Mouse (Mus musculus) retina, postnatal 7 days (tissue): Measurements from ENCODE around the gene Grip1.
A peak's percentile ranks its signal among the peaks of the same experiment; 100 is the strongest.

Experiments used
- DNase-seq: peaks from one replicate; pipeline ENCODE4 v3.0.0-alpha.2; 2012; ENCODE audit warnings: low read depth, low spot score

Grip1 gene

DNA sequence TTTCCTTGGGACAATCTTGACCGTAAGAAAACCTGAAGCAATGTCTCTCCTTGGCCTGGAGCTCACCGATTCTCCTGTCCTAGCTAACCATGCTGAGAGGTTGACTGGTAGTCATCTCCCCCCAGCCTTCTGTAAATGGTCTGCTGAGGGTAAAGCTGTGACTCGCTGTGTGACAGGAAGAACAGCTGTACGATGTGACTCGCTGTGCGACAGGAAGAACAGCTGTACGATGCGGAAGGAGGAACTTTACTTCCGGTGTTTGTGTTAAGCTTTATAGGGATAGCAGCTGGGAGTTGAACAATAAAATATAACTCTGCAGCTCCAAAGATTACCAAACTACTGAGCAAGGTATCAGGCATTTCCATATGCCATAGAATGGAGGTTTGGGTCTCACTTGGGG, 119.5 kb downstream of the Grip1 start:
- no peak for DNase-seq

DNA sequence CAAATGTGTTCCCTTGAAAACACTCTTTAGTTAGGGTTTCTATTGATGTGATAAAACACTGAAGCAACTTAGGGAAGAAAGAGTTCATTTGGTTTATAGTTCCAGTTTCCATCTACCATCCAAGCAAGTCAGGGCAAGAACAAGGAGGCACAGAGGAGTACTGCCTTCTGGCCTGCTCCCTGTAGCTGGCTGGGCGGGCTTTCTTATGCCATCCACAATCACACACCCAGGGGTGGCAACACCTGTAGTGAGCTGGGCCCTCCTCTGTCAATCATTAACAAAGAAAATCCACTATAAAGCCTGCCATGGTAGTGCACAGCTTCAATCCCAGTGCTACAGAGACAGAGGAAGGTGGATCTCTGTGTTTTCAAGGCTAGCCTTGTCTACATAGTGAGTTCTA, 122.2 kb downstream of the Grip1 start:
- DNase-seq: no peak

DNA sequence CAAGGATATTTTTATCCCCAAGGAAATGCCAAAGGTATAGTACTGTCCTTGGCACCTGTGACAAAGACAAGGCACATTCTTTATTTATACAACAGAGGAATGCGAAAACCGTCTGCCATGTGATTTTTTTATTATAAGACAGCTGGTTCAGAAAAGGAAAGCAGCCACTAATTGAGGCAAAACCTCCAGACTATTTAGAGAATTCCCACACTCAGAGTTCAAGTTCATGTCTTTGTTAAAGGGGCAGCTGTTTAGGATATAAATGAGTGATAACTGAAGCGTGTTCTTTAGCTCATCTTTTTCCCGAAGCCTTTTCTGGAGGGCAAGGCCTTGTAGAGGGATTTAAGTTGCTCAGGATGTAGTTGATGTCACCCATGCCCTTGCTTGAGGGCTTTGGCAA, 126.4 kb downstream of the Grip1 start:
- no peak for DNase-seq

DNA sequence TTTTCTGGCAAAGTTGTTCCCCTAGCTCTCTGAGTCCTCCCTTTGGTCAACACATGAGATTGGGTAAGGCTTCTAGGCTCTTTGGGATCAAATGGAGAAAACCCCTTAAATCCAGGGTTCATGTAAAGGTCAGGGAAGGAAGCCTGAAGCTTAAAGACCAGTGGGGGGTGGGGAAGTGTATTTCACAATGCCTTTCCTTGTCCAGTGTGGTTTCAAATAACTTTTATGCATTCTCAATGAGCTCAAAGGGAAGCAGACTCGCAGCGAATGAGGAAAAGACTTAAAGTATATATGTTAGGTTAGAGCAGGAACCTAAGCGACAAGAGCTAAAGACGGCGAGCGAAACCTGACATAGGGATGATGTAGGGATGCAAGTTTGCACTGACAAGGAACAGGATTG, 131.0 kb downstream of the Grip1 start:
- DNase-seq: no peak

DNA sequence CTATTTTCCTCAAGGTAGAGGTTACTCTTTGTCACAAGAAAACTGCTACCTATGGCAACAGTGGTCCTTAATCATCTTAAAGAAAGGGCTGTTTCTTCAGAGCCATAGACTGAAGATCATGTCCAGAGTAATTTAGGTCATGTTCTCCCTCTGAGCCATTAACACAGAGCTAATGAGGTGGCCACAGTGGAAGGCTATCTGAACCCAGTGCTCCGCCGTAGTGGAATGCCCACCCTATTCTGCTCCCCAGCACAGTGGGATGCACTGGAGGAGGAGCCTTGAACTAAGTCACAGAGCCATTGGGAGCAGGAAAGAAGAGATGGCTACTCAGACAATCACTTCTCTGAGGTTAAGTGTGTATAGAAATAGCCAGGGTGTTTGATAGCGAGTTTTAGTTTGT, 133.3 kb downstream of the Grip1 start:
- DNase-seq: no peak

DNA sequence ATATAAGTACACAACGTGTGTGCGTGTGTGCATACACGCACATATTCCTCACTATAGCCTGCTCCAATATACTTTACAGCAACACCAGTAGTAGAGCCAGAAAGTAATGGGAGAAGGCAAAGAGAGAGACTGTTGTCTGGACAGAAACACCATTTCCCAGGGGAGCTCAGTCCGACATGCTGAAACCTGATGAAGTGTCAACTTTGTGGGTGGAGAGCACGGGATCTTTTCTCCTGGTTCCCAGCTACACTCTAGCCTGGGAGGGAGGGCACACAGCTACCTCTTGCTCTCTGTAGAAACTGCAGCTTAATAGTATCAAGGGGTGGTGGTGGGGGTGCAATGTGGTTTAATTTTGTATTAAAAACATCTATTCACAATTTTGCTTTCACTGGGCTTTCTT, 143.2 kb downstream of the Grip1 start:
- no peak for DNase-seq

DNA sequence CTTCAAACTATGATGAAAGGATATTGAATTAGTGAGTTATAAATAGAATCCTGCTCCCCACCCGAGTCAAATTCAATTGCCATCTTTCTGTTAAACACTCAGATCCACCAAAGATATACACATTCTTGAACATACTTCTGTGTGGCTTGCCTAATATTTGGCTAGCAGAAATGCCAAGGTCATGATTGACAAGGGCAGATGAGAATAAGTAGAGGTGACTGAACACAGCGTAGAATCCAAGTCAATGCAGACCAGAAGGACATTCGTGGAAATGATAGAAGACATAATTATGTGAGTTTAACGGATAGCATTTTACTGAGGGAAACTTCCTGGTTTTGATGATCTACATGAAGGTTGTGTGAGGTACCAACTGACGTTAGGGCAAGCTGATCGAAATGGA, 153.9 kb downstream of the Grip1 start:
- no peak for DNase-seq

DNA sequence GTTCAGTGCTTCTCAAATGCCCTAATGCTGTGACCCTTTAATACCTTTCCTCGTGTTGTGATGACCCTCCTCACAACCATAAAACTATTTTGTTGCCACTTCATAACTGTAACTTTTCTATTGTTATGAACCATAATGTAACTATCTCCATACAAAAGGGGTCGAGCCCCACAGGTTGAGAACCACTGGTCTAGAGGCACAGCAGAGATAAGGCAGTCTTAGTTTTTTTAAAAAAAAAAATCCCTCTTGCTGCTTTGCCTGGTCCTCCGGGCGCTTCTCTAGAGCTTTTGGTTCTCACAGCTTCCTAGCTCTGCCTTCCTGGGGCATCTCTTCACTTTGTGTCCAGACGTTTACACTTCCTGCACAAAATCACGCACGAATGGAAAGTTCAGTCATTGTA, 155.4 kb downstream of the Grip1 start:
- DNase-seq: no peak

DNA sequence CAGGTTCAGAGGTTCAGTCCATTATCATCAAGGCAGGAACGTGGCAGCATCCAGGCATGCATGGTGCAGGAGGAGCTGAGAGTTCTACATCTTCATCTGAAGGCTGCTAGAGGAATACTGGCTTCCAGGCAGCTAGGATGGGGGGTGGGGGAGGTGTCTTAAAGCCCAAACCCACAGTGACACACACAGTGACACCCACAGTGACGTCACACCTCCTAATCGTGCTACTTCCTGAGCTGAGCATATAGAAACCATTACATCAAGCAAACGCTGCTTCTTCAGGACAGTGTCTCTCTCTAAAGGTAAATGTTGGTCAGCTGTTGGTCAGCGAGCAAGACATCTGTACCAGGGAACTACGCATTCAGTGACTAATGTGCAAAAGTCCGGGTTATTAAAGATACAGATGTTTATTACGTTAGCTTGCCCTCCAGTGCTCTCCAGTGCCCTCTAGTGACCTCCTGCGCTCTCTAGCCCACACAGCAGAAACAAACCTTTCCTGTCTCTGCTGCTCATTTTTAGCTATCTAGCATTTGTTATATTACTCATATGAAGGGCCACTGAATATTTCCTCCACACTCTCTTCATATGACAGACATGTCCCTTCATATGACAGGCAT, 156.8 kb downstream of the Grip1 start:
- peak; percentile 19 for DNase-seq

DNA sequence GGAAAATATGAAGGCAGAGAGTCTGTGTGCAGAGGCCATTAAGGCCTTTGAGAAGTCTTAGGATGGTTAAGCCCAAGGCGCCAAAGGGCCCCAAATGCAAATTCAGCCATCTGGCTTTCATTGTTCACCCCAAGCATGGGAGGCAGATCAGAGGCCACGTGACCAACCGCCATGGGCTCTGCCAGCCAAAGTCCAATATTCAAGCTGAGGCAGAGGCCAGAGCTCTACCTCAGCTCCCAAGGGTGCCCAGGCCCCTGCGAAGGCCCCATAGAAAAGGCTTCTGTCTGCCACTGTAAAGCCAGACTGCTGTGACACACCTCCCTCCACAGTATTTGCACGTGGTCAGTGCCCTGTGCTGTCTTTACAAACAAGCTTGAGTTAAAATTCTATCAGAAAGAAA, 158.4 kb downstream of the Grip1 start:
- DNase-seq: no peak

DNA sequence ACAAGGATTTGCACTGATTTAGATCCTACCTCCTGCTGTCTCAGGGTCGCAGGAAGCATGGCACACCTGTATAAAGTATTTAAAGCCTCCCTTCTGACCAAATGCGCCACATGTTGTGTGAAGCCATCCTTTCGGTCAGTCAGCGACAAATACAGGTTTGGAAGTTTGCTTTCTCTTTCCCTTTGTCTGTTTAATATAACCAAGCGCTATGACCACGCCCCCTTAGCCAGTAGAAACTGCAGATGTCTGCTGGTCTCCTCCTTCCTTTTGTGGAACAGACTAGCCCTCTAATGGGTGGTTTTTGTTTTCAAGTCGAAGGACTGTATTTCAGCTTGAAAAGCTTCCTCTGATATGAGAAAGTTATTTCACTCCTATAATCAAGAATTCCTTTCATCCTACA, 161.1 kb downstream of the Grip1 start:
- no peak for DNase-seq

DNA sequence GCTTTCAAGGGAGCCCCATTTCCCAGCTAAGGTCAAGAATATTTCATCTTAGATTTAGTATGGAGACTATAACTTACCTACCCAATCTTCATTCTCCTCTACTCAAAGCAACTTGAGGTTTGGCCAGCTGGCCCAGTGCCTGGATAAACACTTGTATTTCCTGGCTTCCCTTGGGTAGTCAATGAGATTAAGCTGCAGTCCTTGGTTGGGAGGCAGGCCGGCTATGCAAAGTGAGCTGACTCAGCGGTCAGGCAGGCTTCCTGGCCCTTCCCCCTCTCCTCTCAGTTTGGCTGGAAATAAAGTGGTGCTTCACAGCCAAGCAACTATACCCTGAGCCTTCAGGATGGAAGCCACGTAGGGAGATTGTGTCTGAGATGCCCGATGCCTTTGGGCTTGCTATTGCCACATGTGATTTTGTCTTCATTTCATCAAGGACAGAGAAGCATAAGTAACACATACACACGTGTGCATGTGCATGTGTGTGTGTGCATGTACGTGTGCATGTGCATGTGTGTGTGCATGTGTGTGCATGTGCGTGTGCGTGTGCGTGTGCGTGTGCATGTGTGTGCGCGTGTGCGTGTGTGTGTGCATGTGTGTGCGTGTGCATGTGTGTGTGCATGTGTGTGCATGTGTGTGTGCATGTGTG, 161.7 kb downstream of the Grip1 start:
- DNase-seq: no peak

DNA sequence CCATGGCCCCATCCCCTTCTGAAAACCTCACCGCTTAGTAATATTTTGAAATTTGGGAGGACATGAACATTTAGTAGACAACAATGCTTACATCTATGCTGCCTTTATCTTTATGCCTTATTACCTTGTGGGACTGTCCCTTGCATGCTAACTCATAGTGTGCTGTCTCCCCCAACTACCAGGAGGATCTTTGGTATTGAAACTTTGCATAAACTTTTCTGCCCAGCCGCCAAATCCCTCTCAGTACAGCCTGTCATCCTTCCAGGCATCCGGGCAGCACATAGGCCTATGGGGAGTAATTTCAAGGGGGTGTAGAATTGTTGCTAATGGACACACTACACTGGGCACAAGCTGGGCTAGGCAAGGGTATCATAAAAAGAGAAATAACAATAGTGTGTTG, 162.4 kb downstream of the Grip1 start:
- no peak for DNase-seq

DNA sequence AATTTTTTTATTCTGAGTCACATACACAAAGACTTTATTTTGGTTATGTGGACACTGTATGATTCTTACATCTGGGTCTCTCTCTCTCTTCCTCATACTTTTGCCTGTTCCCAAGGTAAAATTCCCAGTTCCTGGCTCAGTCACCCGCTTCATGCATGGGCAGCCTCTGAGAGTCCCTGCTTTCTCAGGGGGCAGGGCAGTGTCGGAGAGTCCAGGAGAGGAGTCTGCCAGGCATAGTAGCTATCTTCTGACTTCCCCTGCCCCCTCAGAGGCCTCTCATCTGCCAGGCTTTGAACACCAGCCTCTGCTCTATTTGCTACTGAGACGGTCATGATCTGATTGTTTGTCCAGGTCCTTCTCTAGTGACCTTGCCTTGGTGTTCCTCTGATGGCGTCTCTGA, 175.0 kb downstream of the Grip1 start:
- DNase-seq: no peak

DNA sequence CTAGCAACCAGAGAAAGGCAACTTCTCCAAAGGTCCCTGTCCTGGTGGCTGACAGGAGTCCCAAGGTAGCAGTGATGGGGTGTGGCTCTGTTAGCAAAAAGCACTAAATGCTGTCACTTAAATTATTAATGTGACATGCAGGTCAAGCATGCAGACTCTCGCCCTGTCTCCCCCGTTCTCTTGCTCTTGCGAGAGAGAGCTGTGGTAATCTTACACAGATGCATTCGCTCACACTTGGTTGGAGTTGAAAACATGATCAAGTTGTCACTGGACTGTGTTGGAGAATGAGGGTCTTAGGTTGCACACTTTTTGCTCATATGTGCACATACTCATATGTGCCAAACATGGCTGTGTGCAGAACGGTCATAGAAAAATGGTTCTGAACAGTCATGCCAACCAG, 176.8 kb downstream of the Grip1 start:
- DNase-seq: no peak

DNA sequence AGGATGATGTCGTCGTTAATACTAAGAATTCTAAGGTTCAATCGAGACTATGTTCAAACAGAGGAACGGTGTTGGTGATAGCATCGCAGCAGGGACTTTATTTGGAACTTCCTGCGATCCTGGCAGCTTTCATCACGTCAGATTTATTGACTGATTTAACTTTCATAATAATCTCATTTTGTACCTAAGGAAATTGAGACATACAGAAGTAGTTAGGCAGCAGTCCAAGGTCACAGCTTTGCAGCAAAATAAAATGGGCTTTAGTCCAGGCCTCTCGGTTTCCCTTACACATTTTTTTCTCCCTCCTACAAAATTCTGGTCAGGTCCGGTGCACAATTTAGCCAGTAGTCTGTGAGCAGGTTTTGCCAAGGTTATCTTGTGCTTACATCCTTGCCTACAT, 178.3 kb downstream of the Grip1 start:
- no peak for DNase-seq

DNA sequence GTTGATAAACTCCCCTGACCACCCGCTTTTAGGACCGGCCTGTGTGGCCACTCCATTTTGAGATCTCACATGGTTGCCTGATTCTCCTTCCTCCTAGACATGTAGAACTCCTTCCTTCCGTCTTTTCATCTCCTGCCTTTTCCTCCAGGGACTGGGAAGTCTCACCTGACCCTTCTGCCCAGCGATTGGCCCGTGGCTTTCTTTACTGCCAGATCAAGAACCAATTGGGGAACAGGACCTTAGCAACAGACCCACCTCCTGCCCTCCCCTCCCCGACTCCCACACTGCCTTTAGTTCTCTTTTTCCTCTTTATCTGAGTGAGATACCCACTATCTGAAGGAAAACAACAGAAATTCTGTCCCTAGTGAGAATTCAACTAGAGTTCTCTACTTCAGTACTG, 180.9 kb downstream of the Grip1 start:
- DNase-seq: no peak

DNA sequence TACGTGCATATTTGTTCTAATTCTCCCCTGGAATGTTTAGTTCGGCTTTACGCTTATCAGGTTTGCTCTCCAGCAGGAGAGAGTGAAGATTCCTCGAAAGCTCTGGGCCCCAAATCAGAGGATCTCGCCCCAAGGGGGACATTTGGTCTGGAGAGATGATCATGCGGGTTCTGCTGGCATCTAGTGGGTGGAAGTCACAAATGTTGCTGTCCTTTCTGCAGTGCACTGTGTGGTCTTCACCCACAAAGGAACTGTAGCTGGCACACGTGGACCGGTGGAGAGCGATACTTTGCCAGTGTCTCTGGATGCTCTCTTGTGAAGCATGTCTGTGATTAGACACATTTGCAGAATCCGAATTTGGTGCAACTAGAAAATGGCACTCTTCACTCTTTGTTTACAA, 186.9 kb downstream of the Grip1 start:
- DNase-seq: no peak

DNA sequence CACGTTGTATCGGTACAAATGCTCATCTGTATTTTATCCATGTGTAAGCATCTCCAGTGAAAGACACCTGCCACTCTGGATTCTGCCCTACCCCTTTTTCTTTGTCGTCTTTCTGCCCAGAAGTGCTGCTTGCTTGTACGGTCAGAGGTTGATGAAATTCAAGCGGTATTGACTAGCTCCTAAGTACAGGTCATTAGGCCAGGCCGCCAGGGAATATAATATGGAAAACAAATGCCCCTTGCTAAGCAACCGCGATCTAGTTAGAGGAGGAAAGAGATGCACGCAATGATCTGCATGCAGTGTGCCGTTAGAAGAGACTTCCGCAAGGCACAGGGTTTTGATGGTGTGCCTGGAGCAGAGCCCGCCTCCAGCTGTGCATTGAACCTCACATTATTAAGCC, 187.4 kb downstream of the Grip1 start:
- no peak for DNase-seq

DNA sequence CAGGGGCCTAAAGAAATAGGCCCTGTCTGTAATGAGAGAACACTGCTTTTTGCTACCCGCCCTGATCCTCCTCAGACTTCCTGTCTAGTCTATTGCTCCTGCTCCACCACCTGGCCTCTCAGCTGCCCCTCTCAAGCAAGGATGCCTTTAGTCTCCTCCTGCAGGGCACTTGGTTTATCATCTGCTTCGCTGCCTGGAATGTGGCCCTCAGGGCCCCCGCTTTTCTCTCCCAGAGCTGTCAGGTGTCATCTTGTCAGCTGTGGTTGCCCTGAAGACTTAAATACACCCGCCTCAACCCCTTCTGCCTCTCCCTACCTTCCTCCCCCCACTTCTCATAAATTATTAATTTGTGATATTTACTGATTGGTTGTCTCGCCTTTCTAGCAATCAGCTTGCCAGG, 190.7 kb downstream of the Grip1 start:
- DNase-seq: no peak

DNA sequence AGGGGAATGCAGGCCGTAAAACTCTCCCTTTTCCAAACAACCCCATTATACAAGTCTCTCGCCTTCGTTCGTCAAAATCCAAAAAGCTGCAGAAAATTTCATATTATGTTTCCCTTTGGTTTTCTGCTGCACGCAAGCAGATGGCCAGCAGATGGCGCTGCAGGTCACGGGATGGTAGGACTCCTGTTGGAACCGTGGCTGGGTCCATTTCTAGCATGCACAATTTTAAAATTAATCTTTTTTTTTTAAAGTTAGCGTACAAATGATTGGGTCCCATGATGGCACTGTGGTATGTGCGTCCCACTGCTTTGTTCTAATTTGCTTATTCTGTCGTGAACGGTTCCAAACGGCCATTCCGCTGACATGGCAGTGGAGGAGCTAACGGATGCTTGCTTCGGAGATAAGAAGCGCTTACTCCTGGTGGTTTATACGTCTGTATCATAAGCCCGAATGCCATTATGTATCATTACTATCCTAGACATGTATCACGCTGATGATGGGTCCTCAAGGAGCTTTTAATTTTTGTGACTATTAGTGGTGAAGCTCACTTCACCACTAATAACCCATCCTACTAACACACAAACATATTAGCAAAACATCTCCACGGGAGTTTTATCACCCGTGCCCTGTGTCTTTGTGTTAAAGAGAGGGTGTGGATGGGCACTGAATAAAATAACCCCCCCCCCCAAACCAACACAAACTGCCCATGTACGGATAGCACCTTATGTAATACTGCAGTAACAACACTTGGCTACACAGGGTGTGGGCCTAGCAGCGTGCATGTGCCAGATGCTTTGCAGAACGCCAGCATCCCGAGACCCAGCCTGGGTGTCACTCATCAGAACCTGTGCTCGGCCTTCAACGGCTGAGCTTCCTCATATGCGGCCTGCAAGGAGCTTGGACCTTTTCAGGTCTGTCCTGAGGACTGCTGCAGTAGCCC, 193.1 kb downstream of the Grip1 start:
- DNase-seq: peak; percentile 46

DNA sequence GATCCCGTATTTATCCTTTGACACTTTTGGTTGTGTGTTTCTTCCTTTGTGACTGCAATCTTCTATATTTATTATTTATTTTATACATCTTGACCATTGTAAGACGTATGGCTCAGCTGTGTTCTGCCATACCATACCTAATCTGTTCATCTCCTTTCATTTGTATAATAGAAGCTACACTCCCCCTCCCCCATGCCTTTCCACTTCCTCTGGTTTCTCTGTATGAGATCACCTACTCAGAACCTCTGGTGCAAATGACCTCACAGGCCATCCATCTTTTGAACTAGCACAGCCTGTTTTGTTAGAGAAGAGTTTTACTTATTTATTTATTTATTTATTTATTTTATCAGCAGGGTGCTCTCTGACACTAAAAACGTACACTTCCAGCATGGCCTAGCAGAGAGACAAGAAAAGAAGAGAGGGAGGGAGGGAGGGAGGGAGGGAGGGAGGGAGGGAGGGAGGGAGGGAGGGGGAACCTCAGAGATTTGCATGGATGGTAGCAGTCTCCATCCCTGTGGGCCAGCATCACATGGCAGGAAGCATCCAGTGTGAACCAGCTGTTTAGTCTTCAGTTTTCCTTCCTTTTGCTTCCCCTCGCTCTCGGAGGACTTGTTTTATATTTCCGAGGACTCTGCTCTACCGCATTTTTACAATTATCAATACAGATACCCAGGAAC, 207.2 kb downstream of the Grip1 start:
- no peak for DNase-seq
